Mouse (Mus musculus): ENCODE measurements at regions not wholly inside any gene's neighbourhood (a gene's known extent, or its start where the extent isn't known, plus 50 kb on each side); places are given as distances from the start of the nearest gene placed in this dataset.

DNA sequence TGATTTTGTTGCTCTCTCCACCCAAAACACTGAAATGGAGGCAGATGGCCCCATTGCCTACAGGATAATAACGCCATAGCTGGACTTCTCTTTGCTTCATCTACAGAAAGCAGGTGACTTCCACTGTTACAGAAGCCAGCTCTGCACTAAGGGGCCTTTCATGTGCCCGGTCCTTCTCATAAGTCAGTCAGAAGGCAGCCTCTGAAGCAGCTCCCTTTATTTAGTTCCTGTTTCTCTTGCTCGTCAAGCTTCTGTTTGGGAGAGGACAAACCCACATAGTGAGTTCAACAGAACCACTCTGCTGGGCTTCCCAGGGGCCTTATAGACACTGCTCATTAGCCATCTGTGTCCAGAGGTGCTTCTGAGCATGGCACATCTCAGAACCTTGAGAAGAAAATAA lies 205.1 kb upstream of the Hhip start:
- DNase-seq (ENCODE audit: low spot score) = no peak

GRCm38 (mm10) chr8:80253541-80253940 lies 195.7 kb upstream of the Hhip start:
- DNase-seq (ENCODE audit: low spot score) = no peak

DNA sequence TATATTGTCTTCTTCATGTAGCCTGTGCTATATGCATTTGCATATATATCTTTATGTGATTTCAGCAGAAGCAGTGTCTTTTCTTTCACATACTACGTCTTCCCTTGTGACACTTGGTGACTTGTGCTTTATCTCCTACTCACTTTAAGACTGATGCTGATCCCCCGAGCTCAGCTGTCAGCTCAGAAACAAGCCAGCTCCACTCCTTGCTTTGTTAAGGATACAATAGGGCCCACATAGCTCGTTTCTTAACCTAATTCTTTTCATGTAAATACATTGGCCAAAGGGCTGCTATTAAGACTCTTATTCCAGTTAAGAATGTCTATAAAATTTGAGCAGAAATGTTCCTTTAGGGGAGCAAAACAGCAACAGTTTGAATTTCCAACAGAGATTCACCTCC lies 193.8 kb upstream of the Hhip start:
- DNase-seq (ENCODE audit: low spot score) = no peak

DNA sequence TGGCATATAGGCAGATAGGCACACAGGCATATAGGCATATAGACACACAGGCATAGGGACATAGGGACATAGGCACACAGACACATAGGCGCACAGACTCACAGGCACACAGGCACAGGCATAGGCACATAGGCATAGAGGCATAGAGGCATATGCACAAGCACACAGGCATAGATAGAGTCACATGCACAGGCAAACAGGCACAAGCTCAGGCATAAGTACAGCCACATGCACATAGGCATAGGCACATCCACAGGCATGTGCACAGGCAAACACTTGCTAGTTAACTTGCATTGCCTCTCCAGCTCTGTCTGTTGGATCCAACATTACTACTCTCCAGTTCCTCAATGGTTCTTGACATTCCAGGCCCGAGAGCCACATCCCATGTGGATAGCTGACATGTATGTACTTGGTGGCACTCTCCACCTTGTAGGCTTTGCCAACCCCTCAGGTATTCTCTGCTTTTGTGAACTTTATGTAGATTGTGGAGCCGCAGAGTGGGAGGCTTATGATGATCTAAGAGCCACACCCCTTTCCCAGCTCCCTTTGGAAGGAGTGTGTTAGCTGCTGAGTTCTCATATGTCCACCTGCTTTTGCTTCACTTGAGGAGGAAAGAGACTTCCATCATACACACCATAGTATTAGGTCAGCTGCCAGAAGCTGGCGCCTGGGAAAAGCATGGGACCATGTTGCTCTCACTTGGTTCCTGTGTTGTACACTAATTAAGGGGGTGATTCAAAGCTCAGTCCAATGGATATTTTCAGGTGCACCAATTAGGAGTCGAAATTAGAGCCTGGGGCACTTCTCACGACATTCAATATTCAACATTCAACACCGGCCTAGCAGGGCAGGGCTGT lies 192.7 kb upstream of the Hhip start:
- DNase-seq (ENCODE audit: low spot score) = no peak

DNA sequence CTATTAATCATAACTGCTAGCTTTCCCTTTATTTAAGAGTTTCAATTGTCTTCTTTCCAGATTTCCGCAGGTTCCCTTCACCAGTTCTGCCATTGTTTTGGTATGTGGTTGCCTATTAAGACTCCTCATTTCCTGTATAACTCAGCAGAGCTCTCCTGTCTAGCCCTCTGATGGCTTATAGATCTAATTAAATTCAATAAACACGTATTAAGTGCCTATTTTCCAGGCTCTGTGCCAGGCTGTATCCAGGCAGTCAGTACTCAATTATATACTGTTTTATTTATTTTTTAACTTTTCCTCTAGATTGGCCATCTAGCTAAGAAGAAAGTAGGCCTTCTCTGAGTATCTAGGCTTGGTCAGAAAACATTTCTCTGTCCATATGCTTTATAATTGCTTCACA lies 192.0 kb upstream of the Hhip start:
- no peak for DNase-seq (ENCODE audit: low spot score)

DNA sequence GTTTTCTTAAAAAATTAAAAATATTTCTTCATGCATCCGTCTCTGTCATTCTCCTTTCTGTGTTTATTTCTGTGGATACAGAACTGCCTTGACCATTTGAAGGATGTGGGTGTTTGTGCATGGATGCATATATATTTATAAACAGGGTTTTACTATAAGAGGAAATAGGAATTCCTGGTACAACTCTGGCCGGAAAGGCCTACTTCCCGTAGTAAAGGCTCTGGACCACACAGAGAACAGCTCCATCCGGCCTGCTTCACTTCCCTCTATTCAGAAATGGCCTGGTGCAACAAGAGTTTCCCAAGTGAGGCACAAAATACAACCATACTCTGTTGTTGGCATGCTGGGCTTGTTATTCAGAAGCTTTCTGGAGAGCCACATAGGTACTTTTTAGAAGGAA lies 182.1 kb upstream of the Hhip start:
- DNase-seq (ENCODE audit: low spot score) = no peak

DNA sequence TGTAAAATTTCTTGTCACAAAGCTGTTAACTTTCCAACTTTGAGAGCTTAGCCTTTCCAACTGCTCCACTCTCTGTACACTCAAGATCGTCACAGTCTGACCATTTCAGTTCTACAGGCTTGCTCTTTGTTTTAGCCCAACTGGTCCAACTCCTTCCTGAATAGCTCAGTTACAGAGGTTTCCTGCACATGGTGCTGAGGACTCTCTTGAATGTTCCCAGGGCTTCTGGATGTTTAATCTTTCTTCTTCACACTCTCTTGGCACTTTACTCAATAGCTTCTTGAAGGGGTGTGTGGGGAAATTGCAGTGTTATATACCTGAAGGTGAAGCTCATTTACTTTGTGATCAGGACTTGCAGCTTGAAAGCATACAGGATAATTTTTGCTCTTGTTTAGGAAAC lies 152.6 kb upstream of the Hhip start:
- no peak for DNase-seq (ENCODE audit: low spot score)

- no peak for DNase-seq (ENCODE audit: low spot score)
Observed at GRCm38 (mm10) chr8:80204678-80205654, 147.2 kb upstream of the Hhip start.

DNA sequence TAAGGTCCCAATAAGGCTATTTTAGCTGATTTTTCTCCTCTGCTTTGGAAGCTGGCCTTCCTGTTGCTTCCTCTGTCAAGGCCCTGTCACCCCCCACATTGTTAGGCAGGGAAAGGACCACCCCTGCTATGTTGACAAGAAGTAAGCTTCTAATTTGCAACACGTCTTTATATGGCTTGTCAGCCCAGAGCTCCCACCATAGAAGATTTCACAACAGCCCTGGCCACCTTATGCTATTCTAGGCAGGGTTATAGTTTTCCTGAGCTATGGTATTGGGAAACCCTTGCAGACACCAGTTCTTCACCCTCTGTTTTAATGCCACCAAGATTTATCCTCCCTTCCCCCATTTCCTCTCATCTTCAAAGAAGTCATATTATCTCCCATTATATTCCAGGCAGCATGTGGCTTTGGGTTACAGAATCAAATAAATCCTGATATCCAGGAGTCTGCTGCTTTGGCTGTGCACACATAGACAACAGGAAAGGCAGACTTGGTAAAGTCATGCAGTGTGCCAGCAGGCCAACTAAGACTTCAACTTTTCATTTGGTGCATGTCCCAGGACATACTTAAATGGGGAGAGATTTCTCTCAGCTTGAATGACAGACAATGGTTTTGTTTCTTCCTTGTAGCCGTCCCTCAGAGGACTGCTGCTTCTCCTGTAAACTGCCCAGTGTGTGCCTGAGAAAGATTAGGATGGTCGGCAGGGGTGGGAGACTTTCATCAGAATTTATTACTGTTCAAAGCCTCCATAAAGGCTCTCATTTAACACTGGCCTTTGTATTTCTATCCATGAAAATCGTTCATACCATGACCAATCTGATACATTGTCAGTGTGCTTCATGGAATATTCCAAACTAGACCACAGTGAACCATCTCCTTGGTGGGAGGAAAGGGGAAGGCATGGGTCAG lies 146.2 kb upstream of the Hhip start:
- DNase-seq (ENCODE audit: low spot score) = no peak

DNA sequence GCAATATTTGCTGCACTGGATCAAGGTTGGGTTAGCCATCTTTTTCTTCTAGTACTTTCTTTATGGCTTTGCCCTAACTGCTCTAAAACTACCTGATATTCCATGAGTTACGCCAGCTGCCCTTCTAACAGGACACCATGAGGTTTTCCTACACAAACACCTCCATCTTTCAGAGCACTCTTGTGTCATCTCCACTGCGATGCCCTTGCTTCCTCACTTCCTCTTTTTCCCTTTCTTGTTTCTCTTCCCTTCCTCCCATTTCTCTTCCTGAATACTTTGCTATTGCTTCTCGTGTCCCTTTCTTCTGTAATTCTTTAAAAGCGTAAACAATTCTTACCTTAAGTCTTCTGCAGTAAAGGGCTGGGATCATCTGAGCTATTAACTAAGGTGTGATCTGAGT lies 139.9 kb upstream of the Hhip start:
- DNase-seq (ENCODE audit: low spot score) = no peak

DNA sequence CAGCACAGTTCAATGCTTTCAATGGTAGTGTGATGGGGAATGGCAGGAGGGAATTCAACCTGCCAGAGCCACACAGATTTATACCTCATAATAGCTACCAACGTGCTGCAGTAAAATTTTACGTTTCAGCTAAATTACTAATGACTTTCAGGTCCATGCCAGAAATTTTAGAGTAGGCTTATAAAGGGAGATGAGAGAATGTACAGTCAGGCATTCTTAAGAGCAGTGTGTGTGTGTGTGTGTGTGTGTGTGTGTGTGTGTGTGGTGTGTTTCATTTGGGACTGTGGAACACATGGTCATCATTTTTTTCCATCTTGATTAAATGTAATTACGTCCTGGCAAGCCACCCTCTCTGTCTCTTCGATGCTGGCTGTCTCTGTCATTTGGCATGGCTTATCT lies 132.7 kb upstream of the Hhip start:
- no peak for DNase-seq (ENCODE audit: low spot score)

DNA sequence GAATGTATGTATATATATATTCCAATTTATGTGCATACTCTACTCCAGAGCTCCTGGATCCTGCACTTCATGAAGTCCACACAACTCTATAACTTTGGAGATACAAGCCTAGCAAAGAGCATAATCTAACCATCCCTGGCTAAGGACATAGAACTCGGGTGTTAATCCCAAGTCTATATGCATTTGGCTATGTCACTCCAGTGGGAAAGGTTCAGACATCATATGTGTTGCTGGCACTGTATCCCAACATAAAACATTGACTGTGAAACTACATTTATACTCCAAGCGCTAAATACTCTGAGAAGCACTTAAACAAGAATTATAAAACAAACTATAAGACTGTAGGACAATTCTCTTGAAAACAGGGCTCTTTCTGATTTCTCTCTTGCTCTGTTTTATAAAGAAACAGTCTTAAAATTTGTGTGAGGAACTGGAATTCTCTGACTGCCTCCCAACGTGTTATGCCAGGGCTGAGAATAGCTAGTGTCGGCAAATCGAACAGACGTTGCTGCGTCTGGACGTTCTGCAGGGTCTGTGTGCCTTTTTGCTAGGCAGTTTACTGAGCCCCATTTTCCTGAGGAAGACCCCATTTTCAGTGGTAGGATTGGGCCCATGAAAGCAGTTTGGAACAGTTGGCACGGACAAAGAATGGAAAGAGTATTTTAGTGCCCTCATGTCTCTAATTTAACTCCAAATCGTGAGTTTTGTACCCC lies 132.1 kb upstream of the Hhip start:
- DNase-seq (ENCODE audit: low spot score) = no peak

GRCm38 (mm10) chr8:80185286-80185685 lies 127.5 kb upstream of the Hhip start:
- no peak for DNase-seq (ENCODE audit: low spot score)

DNA sequence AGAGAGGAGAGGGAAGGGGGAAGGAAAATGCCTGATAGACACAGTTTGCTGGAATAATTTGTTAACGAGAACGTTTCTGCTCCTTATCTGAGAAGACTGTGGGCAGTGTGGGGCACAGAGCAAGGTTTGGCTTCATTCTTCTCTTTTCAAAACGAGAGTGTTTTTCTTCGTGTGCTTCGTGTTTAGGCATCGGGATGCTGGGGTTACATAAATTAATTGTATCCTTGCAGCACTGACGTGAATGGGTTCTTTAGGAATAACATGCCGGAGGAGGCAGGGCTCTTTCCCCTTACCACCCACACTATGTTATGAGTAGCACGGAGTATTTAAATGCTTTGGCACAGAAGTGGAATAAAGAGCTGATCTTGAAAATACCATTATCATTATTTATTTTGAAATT lies 110.9 kb upstream of the Hhip start:
- DNase-seq (ENCODE audit: low spot score) = no peak

- DNase-seq (ENCODE audit: low spot score) = no peak
Observed at GRCm38 (mm10) chr8:80149458-80150083, 91.8 kb upstream of the Hhip start.

- DNase-seq (ENCODE audit: low spot score) = no peak
Observed at GRCm38 (mm10) chr8:80147929-80148328, 90.1 kb upstream of the Hhip start.

DNA sequence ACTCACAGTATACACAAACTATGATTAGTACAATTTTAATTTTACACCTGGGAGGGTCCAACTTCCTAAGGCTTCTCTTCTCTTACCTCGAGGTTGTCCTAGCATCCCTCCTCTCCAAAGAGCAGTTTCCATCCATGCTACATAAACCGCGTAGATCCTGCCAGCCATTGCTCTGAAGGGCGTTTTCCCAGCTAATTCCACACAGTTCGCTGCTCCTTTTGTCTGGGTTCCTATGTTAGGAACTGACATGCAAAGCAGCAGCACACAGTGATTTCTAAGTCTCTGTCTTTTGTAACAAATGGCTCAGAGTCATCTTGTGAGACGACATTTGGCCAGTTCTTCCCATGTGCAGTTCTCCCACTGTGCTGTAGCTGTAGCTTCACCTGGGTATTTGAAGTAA lies 80.7 kb upstream of the Hhip start:
- DNase-seq (ENCODE audit: low spot score) = no peak

DNA sequence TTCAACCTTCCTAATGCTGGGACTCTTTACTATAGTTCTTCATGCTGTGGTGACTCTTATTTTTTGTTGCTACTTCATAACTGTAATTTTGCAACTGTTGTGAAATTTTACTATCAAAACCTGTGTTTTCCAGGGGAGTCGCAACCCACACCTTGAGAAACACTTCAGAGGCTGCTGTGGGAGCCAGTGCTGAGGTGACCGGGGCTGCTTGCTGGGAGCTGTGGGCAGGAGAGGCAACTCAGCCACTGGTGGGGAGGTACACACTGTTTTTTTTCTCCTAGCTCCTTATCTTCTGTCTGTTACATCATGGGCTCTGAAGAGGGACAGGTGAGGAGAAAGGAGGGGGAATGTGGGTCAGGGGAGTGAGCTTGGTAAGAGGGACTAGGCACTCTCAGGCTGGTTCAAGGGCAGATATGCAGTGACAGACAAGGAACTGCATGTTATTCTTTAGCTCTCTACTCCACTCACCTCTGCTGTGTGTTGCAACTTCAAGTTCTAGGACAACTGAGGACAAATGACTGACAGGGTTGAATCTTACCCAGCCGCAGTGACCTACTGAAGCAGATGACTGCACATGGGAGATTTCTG lies 62.7 kb upstream of the Hhip start:
- no peak for DNase-seq (ENCODE audit: low spot score)

DNA sequence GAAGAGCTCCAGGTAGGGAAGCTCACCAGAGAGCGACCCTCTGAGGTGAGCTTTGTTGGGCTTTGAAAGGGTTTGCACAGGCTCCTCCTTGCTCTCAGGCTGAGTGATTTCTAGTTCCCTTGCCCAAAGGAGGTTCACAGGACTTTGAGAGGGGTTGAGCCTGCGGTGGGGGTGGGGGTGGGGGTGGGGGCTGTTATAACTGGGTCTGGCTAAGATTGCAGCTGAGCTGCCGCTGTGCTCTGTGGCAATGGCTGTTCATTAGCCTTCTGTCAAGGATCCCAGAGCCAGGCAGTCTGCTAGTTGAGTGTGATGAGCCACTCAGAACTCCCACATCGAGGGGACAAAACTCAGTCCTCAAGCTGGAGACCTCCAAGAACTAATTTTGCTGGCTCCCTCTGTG lies 59.5 kb upstream of the Hhip start:
- DNase-seq (ENCODE audit: low spot score) = no peak
